Mouse (Mus musculus) megakaryocyte, embryonic 14.5 days (primary cell): ENCODE measurements at regions not wholly inside any gene's neighbourhood (a gene's known extent, or its start where the extent isn't known, plus 50 kb on each side); places are given as distances from the start of the nearest gene placed in this dataset.

Experiments used
- FLI1 ChIP-seq: IDR thresholded peaks from 2 replicates; pipeline ENCODE4 v1.6.1; 2012; ENCODE audit warnings: low read length, inconsistent platforms, mixed read lengths
- GATA1 ChIP-seq: IDR thresholded peaks from 3 replicates; pipeline ENCODE4 v1.6.1; 2012; ENCODE audit warnings: mixed read lengths, low read length, inconsistent platforms, borderline replicate concordance

DNA sequence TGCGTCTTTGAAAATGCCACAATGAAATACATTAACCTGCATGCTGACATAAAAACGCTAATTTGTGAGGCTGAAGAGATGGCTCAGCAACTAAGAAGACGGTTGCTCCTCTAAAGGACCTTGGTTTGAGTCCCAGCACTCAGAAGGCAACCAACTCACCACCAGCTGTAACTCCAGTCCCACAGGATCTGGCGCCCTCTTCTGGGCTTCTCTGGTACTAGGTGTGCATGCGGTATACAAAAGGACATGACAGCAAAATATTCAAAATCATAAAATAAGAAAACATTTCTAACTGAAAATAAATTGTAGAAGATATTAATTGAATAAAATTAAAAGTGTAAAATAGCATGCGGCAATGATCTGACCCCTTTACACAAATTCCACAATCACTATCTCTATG lies 1539.7 kb upstream of the Gulo start:
- TF ChIP-seq FLI1 (no peak), GATA1 (no peak)
